Mouse (Mus musculus) kidney, embryonic 15.5 days (tissue): Measurements from ENCODE around the gene Srrm3. TPM values are rescaled to one million over a fixed set of nuclear protein-coding genes. Genes with fewer than 3 reads are reported as not detected.

Experiments used
- ATAC-seq: fragments of 200-750 bp; cut with Nextera tagmentation; replicated peaks from 2 replicates; pipeline ENCODE4 v1.8.0; 2017; ENCODE audit warnings: moderate TSS enrichment; ENCODE audit not compliant: low FRiP score
- H3K27ac ChIP-seq: fragments of 300-500 bp; sonication (generic); 2 replicates; pipeline ENCODE4 v1.5.1; 2015; ENCODE audit warnings: mild to moderate bottlenecking, inconsistent platforms
- H3K27me3 ChIP-seq: fragments of 300-500 bp; sonication (generic); 2 replicates; pipeline ENCODE4 v1.6.1; 2015; ENCODE audit warnings: inconsistent platforms
- H3K36me3 ChIP-seq: fragments of 300-500 bp; sonication (generic); 2 replicates; pipeline ENCODE4 v1.6.1; 2015; ENCODE audit warnings: inconsistent platforms
- H3K4me1 ChIP-seq: fragments of 300-500 bp; sonication (generic); 2 replicates; pipeline ENCODE4 v1.6.1; 2015; ENCODE audit warnings: inconsistent platforms
- H3K4me2 ChIP-seq: fragments of 300-500 bp; sonication (generic); 2 replicates; pipeline ENCODE4 v1.6.1; 2015; ENCODE audit warnings: moderate library complexity, mild to moderate bottlenecking, inconsistent platforms
- H3K4me3 ChIP-seq: fragments of 300-500 bp; sonication (generic); replicated peaks from 2 replicates; pipeline ENCODE4 v1.5.1; 2015; ENCODE audit warnings: mild to moderate bottlenecking, inconsistent platforms
- H3K9ac ChIP-seq: fragments of 300-500 bp; sonication (generic); 2 replicates; pipeline ENCODE4 v1.6.1; 2015; ENCODE audit warnings: mild to moderate bottlenecking, inconsistent platforms
- H3K9me3 ChIP-seq: fragments of 300-500 bp; sonication (generic); replicated peaks from 2 replicates; pipeline ENCODE4 v1.6.1; 2016; ENCODE audit warnings: inconsistent platforms
- WGBS: fragments of 180-500 bp; shearing (Covaris S2); methylation state at CpG from one replicate; pipeline ENCODE4 v1.1.7; 2015; ENCODE audit warnings: mixed read lengths; 5-methylcytosine and 5-hydroxymethylcytosine counted together
- polyA plus RNA-seq: library from polyadenylated mRNA; unstranded; fragments of >200 nt; fragmentation: Nextera tagmentation; extraction: Ambion mirVana; gene quantifications from 2 replicates; pipeline ENCODE4 v1.2.1, GENCODE M21; 2015

Srrm3 gene
- polyA plus RNA-seq, 1 experiment from 2014 or later, result 1.2 TPM

DNA sequence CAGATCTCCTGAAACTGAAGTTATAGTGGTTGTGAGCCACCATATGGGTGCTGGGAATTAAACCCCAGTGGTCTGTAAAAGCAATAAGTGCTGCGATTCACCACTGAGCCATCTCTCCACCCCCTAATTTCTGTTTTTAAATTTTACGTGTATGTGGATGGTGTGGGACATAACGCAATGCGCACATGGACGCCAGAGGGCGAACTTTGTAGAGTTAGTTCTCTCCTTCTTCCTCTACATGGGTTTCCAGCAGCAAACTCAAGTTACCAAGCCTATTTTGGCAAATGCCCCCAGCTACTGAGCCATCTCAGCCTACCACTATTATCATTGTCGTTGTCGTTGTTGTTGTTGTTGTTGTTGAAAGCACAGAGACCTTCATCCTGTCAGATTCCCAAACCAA lies 70.5 kb downstream of the Srrm3 start:
- H3K4me1 ChIP-seq, result peaks cover 27% of the 10 kb centered on the region
- 0 out of 2 replicates have a peak overlapping the region, but pooled peaks have one; percentile 31 for H3K9ac ChIP-seq
- H3K4me3 ChIP-seq, result peak overlapping the region; percentile 49
- H3K27me3 ChIP-seq, result peaks cover 11% of the 10 kb centered on the region; the same call in 1 of the 2 replicates
- H3K4me2 ChIP-seq, result peak overlapping the region; percentile 69
- ATAC-seq, result no peak
- 17% methylated on average over 8 of the region's 8 CpGs for WGBS
- no peaks in the 10 kb centered on the region for H3K9me3 ChIP-seq
- no peaks in the 10 kb centered on the region for H3K36me3 ChIP-seq
- 0 out of 2 replicates have a peak overlapping the region, but pooled peaks have one; percentile 9 for H3K27ac ChIP-seq

DNA sequence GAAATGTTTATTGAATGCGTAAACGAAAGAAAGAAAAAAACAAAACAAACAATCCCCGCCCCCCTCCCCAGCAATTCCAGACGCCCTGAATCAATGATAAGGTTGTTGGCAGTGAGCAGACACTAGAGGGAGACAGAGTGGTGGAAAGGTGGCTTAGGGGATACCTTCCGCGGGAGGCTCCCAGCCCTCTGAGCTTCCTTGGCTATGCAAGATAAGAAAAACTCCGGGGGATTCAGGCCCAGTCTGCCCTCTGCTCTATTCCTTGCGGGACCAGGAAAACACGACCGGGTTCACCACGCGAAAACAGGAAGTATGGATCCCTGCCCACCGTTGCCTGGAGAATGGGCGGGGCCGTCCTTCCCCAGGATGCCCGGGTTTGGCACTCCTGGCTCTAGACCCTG lies 71.1 kb downstream of the Srrm3 start:
- peak; percentile 35; the same call in 1 of the 2 replicates for ATAC-seq
- no peaks in the 10 kb centered on the region for H3K9me3 ChIP-seq
- peak overlapping the region; percentile 69 for H3K4me2 ChIP-seq
- peaks cover 27% of the 10 kb centered on the region for H3K4me1 ChIP-seq
- H3K36me3 ChIP-seq, result no peaks in the 10 kb centered on the region
- H3K27ac ChIP-seq, result 0 out of 2 replicates have a peak overlapping the region, but pooled peaks have one; percentile 9
- 2% methylated on average over 16 of the region's 16 CpGs for WGBS
- peak overlapping the region; percentile 31; the same call in 1 of the 2 replicates for H3K9ac ChIP-seq
- H3K27me3 ChIP-seq, result 0 out of 2 replicates have a peak, but pooled peaks cover 9% of the 10 kb centered on the region
- peak overlapping the region; percentile 49 for H3K4me3 ChIP-seq

- Histone ChIP-seq H3K27me3 (no peaks in the 10 kb centered on the region), H3K36me3 (no peaks in the 10 kb centered on the region), H3K4me1 (peaks cover 22% of the 10 kb centered on the region), H3K4me3 (no peak overlapping the region), H3K4me2 (no peak overlapping the region), H3K27ac (no peak overlapping the region; the same call in 1 of the 2 replicates), H3K9ac (no peak overlapping the region), H3K9me3 (no peaks in the 10 kb centered on the region)
- 40% methylated on average over 13 of the region's 13 CpGs for WGBS
- 0 out of 2 replicates have a peak, but pooled peaks have one; percentile 12 for ATAC-seq
Observed at GRCm38 (mm10) chr5:135879449-135880158, 72.9 kb downstream of the Srrm3 start.

GRCm38 (mm10) chr5:135884641-135885040 lies 78.0 kb downstream of the Srrm3 start:
- ATAC-seq, result no peak

GRCm38 (mm10) chr5:135887675-135888102 lies 81.0 kb downstream of the Srrm3 start, which contains the start of gene Hspb1:
Gene Hspb1, plus strand, starts transcription at chr5:135887919.
- Histone ChIP-seq H3K27ac (peak within 1 kb of the TSS; percentile 13; the same call in 1 of the 2 replicates), H3K36me3 (no peaks in the 10 kb centered on the region), H3K9ac (peak within 1 kb of the TSS; percentile 43; the same call in 1 of the 2 replicates), H3K4me2 (peak within 1 kb of the TSS; percentile 77), H3K27me3 (peaks cover 41% of the 10 kb centered on the region), H3K9me3 (no peaks in the 10 kb centered on the region), H3K4me3 (peak within 1 kb of the TSS; percentile 42), H3K4me1 (peaks cover 21% of the 10 kb centered on the region)
- WGBS, result under 1% methylated on average over 24 of the region's 24 CpGs
- ATAC-seq, result peak; percentile 64

More at GRCm38 (mm10) chr5:135884641-135885040, 78.0 kb downstream of the Srrm3 start:
- Histone ChIP-seq H3K4me1 (peaks cover 22% of the 10 kb centered on the region), H3K9me3 (no peaks in the 10 kb centered on the region), H3K36me3 (no peaks in the 10 kb centered on the region), H3K4me3 (no peak overlapping the region), H3K27me3 (peaks cover 24% of the 10 kb centered on the region), H3K27ac (no peak overlapping the region), H3K4me2 (no peak overlapping the region), H3K9ac (no peak overlapping the region)
- 64% methylated on average over 6 of the region's 6 CpGs for WGBS

DNA sequence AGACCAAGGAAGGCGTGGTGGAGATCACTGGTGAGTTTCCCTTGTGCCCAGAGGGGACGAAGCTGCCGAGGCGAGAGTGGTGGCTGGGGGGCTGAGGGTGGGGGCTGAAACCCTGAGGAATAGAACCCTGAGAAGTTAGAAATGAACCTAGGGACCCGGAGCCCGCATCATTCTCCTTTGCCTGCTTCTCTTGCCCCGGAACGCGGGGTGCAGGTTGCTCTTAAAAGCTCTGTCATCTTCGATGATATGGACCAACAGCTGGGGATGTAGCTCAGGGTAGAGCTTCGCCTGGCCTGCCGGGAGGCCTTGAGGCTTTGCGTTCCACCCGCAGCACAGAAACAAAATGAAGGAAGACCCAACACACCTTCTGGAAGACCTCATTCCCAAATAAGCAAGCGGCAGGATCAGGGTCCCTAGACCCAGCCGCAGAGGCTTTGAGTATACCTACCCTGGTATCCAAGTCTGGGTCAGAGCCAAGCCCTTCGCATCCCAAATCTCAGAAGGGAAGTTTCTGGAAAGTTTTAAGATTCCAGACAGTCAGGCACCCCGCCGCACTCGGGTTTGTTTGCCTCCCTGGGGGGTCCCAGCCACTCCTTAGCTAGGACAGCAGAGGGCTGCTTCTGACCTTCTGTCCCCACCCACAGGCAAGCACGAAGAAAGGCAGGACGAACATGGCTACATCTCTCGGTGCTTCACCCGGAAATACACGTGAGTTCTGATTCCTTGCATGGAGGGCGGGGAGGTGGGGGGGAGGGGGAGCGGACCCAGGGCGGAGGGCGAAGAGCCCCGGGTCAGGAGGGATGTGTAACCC lies 81.9 kb downstream of the Srrm3 start:
- H3K4me2 ChIP-seq, result peak overlapping the region; percentile 77
- WGBS, result 5% methylated on average over 30 of the region's 30 CpGs
- no peaks in the 10 kb centered on the region for H3K9me3 ChIP-seq
- H3K4me1 ChIP-seq, result peaks cover 27% of the 10 kb centered on the region
- no peak for ATAC-seq
- peaks cover 44% of the 10 kb centered on the region for H3K27me3 ChIP-seq
- 0 out of 2 replicates have a peak overlapping the region, but pooled peaks have one; percentile 10 for H3K9ac ChIP-seq
- no peaks in the 10 kb centered on the region for H3K36me3 ChIP-seq
- peak overlapping the region; percentile 1; the same call in 1 of the 2 replicates for H3K27ac ChIP-seq
- peak overlapping the region; percentile 41 for H3K4me3 ChIP-seq

DNA sequence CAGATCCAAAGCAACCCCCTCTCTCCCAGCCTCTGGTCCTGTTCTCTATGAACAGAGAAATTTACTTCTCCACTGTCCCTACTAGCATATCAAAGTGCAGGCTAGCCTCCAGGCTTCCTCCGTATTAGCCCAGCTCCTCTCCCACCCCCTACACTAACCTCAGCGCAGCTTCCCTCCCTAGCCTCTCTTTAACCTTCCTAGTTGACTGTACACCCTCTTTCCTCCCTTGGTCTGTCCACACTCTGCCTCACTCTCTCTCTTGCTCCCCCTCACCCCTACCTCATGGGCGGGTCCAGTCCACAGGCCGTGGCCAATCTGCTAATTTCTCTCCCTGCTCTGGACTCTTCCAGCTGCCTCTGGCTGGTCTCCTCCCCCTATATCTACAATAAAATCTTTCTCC lies 83.6 kb downstream of the Srrm3 start:
- Histone ChIP-seq H3K27ac (no peak overlapping the region), H3K27me3 (peaks cover 44% of the 10 kb centered on the region), H3K9ac (no peak overlapping the region), H3K4me3 (no peak overlapping the region), H3K4me2 (no peak overlapping the region), H3K36me3 (no peaks in the 10 kb centered on the region), H3K9me3 (no peaks in the 10 kb centered on the region), H3K4me1 (peaks cover 27% of the 10 kb centered on the region)
- WGBS, result 23% methylated on average over 4 of the region's 4 CpGs
- 0 out of 2 replicates have a peak, but pooled peaks have one; percentile 20 for ATAC-seq

- no peak overlapping the region for H3K4me2 ChIP-seq
- H3K36me3 ChIP-seq, result no peaks in the 10 kb centered on the region
- H3K27ac ChIP-seq, result no peak overlapping the region
- 71% methylated on average over 3 of the region's 3 CpGs for WGBS
- H3K4me3 ChIP-seq, result no peak overlapping the region
- no peak for ATAC-seq
- no peaks in the 10 kb centered on the region for H3K9me3 ChIP-seq
- H3K9ac ChIP-seq, result no peak overlapping the region
- H3K27me3 ChIP-seq, result peaks cover 41% of the 10 kb centered on the region
- H3K4me1 ChIP-seq, result peaks cover 27% of the 10 kb centered on the region
Observed at GRCm38 (mm10) chr5:135890920-135891319, 84.2 kb downstream of the Srrm3 start.

GRCm38 (mm10) chr5:135892589-135893351 lies 86.1 kb downstream of the Srrm3 start:
- H3K27ac ChIP-seq, result 0 out of 2 replicates have a peak overlapping the region, but pooled peaks have one; percentile 9
- WGBS, result 46% methylated on average over 9 of the region's 9 CpGs
- no peak overlapping the region for H3K4me2 ChIP-seq
- H3K36me3 ChIP-seq, result no peaks in the 10 kb centered on the region
- no peak overlapping the region for H3K9ac ChIP-seq
- H3K9me3 ChIP-seq, result no peaks in the 10 kb centered on the region
- peaks cover 22% of the 10 kb centered on the region for H3K4me1 ChIP-seq
- ATAC-seq, result no peak
- H3K27me3 ChIP-seq, result peaks cover 34% of the 10 kb centered on the region
- H3K4me3 ChIP-seq, result no peak overlapping the region

DNA sequence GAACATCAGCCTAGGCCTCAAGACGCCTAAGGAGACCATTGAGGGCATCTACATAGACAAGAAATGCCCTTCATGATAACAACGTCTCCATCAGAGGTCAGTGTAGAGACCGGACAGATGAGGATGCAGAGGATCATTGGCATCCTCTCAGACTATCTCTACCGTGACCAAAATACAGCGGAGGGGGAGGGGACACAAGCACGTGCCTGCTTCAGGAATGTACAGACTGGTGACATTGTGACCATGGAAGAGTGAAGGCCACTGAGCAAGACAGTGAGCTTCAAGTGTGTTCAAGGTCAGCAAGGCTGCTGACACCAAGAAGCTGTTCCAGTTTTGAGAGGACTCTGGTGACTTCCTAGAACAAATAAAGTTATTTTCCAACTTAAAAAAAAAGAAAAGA lies 88.3 kb downstream of the Srrm3 start:
- no peak overlapping the region for H3K27ac ChIP-seq
- H3K4me2 ChIP-seq, result no peak overlapping the region
- H3K36me3 ChIP-seq, result no peaks in the 10 kb centered on the region
- ATAC-seq, result no peak
- no peak overlapping the region for H3K9ac ChIP-seq
- H3K9me3 ChIP-seq, result no peaks in the 10 kb centered on the region
- WGBS, result 82% methylated on average over 6 of the region's 6 CpGs
- peaks cover 11% of the 10 kb centered on the region; the same call in 1 of the 2 replicates for H3K4me1 ChIP-seq
- no peak overlapping the region for H3K4me3 ChIP-seq
- H3K27me3 ChIP-seq, result peaks cover 18% of the 10 kb centered on the region

DNA sequence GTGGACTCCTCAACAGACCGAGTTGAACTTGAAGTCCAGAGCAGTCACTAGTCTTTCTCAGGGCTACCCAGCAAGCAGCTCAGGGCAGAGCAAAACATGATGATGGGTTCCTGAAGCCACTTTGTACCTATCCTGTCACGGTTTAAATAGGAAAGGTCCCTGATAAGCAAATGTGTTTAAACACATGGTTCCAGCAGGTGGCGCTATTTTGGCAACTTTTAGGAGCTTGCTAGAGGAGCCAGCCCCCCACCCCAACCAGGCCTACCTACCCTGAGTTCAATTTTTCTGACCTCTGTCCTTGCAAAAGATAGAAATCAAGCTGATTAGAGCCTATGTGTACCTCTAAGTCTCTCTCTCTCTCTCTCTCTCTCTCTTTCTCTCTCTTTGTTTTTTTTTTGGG lies 91.3 kb downstream of the Srrm3 start:
- WGBS, result 22% methylated on average over 3 of the region's 3 CpGs
- Histone ChIP-seq H3K4me3 (no peak overlapping the region), H3K9me3 (no peaks in the 10 kb centered on the region), H3K27ac (no peak overlapping the region), H3K4me2 (no peak overlapping the region), H3K4me1 (peaks cover 4% of the 10 kb centered on the region; the same call in 1 of the 2 replicates), H3K36me3 (no peaks in the 10 kb centered on the region), H3K27me3 (no peaks in the 10 kb centered on the region), H3K9ac (no peak overlapping the region)
- ATAC-seq, result no peak
